8 mouse cellular contexts compared by ENCODE assay signal in the genomic region with DNA sequence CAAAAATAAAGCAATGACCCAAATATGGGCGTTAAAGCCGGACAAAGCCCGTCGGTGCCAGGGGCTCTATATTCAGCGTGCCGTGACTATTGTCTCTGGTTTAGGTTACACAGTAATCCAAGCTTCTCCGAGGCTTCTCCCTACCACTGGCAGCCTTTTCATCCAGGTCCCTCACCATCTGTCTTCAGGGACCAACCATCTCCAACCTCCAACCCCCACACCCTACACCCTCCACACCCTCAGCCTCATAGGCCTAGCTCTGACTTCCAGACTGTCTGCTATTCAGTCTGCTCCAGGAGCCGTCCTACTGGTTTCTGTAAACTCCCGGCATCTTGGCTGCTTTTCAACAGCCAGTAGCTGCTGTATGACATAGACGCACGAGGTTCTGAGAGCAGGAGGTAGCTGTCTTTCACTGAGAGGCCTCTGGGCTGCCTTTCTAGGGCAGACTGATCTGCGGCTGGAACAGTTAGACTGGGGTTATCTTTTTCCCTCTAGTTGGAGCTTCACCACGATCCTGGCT. TPM values are rescaled to one million over a fixed set of nuclear protein-coding genes. Genes with fewer than 3 reads are reported as not detected.
A peak's percentile ranks its signal among the peaks of the same experiment; 100 is the strongest.
DNase-seq lines count a peak whose midpoint lies in the region; ATAC-seq and TF ChIP-seq lines count a peak whose summit lies in the region.

No protein-coding gene starts in this region.

- WGBS in hindbrain, embryonic 13.5 days, result 10% methylated on average over 13 of the region's 13 CpGs

- DNase-seq in ES-E14 (ENCODE audit: low read depth, low spot score), result no peak
- DNase-seq in cerebellum, adult 18-20 months, result peak; percentile 52 to 59
- peak; percentile 54 to 55 for DNase-seq in layer of hippocampus, postnatal 36 days
- DNase-seq in lung, postnatal 14 days, result peak; percentile 74
- peak; percentile 59 for DNase-seq in right cerebral cortex, postnatal 25 days

- no peak overlapping the region for H3K27ac ChIP-seq in ES-E14 (ENCODE audit: insufficient read depth, low read depth, low read length, poor library complexity, severe bottlenecking)
- H3K27ac ChIP-seq in hindbrain, embryonic 13.5 days, result peak overlapping the region; percentile 98

- no peak overlapping the region for H3K4me3 ChIP-seq in ES-E14 (ENCODE audit: insufficient read depth in 1 of 2, low read depth in 1 of 2, low read length in 2 of 2, poor library complexity in 1 of 2, severe bottlenecking in 1 of 2)
- H3K4me3 ChIP-seq in hindbrain, embryonic 13.5 days, result 0 out of 2 replicates have a peak overlapping the region, but pooled peaks have one; percentile 40

- H3K36me3 ChIP-seq in ES-E14 (ENCODE audit: control insufficient read depth, insufficient read depth, low read length, poor library complexity, severe bottlenecking), result no peaks in the 10 kb centered on the region
- no peaks in the 10 kb centered on the region for H3K36me3 ChIP-seq in hindbrain, embryonic 13.5 days

- no peaks in the 10 kb centered on the region for H3K9me3 ChIP-seq in ES-E14 (ENCODE audit: control insufficient read depth, insufficient read depth, low read depth, low read length)
- no peaks in the 10 kb centered on the region for H3K9me3 ChIP-seq in hindbrain, embryonic 13.5 days

- H3K4me2 ChIP-seq in hindbrain, embryonic 13.5 days, result peak overlapping the region; percentile 64

- peak; percentile 39 for ATAC-seq in frontal cortex, adult (ENCODE audit: low TSS enrichment)
- peak; percentile 25 for ATAC-seq in hindbrain, embryonic 13.5 days (ENCODE audit: low FRiP score)
- no peak for ATAC-seq in activated CD4-positive, CD25-positive, alpha-beta regulatory T cell, adult 4 months

- H3K4me1 ChIP-seq in ES-E14 (ENCODE audit: control insufficient read depth in 2 of 2, insufficient read depth in 2 of 2, low read length in 2 of 2, poor library complexity in 1 of 2), result peaks cover 0 to 31% of the 10 kb centered on the region in 2 experiments; a peak in 2 of 4 replicates
- H3K4me1 ChIP-seq in hindbrain, embryonic 13.5 days (replicated peaks), result peaks cover 59% of the 10 kb centered on the region

- H3K9ac ChIP-seq in ES-E14 (ENCODE audit: insufficient read depth, low read depth, low read length, poor library complexity, severe bottlenecking), result peak overlapping the region; percentile 10; the same call in 1 of the 2 replicates
- peak overlapping the region; percentile 74; the same call in 1 of the 2 replicates for H3K9ac ChIP-seq in hindbrain, embryonic 13.5 days

- H3K27me3 ChIP-seq in hindbrain, embryonic 13.5 days, result no peaks in the 10 kb centered on the region

- in situ Hi-C loops in ES-E14 (cut with MboI; ENCODE audit: low sequenced_read_pairs in 2 of 2, unreplicated experiment in 2 of 2), result no loop called here

TF ChIP-seq in ES-E14, 5 proteins besides CTCF, POLR2A, EP300 and RAD21:
- TF ChIP-seq ZNF384 (IDR thresholded peaks at IDR 0.05; ENCODE audit: low read depth, low read length) (no peak), CHD2 (IDR thresholded peaks at IDR 0.05; ENCODE audit: low read depth, low read length) (no peak), MAFK (IDR thresholded peaks at IDR 0.05; ENCODE audit: insufficient read depth, low read depth, low read length) (no peak), ZC3H11A (IDR thresholded peaks at IDR 0.05; ENCODE audit: borderline replicate concordance, low read depth, low read length) (no peak), HCFC1 (IDR thresholded peaks at IDR 0.05; ENCODE audit: borderline replicate concordance, insufficient read depth, low read length) (no peak)

RNA-seq across cellular contexts. Expression of a gene that starts 9.2 kb away (rescaled TPM):
- total RNA-seq in ES-E14 (2012; rRNA removed), result 0.11 TPM in 1 of 2 replicates, not detected in the other
- not detected in 2 replicates for polyA plus RNA-seq in hindbrain, embryonic 13.5 days (2015; fragmentation: Nextera tagmentation; extraction: Ambion mirVana)
- total RNA-seq in layer of hippocampus, postnatal 36 days (2021), result not detected
- polyA plus RNA-seq in activated CD4-positive, CD25-positive, alpha-beta regulatory T cell, adult 4 months (2017; shearing (Covaris generic)), result not detected

RNA-seq across cellular contexts. Expression of a gene that starts 9.3 kb away (rescaled TPM):
- 0.18 TPM in 1 of 2 replicates, not detected in the other for total RNA-seq in ES-E14 (2012; rRNA removed)
- polyA plus RNA-seq in hindbrain, embryonic 13.5 days (2015; fragmentation: Nextera tagmentation; extraction: Ambion mirVana), result not detected in 2 replicates
- total RNA-seq in layer of hippocampus, postnatal 36 days (2021), result not detected
- 1 to 10 TPM in 1 of 2 experiments, under 1 TPM in 1; 0.38 to 3.9 TPM for polyA plus RNA-seq in activated CD4-positive, CD25-positive, alpha-beta regulatory T cell, adult 4 months (2017; shearing (Covaris generic))
